Mouse (Mus musculus): ENCODE data around the gene Pip5kl1.
A peak's percentile ranks its signal among the peaks of the same experiment; 100 is the strongest.

The Pip5kl1 gene

DNA sequence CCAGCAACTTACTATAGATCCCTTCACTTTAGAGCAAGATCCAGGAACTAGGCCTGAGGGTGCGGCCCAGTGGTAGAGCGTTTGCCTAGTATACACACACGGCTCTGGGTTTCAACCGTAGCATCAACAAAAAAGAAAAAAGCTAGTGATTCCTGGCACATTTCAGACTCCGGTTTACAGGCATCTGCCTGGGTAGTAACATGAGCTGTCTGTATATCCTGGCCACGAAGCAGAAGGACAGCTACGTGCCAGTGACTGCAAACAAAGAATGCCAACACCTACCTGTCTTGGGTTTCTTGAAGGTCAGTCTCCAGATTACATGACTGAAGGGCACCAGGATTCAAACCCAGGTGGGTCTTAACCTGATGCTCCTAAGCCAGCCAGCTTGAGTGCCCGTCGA, 25.4 kb upstream of the Pip5kl1 start:
- no peak for DNase-seq

DNA sequence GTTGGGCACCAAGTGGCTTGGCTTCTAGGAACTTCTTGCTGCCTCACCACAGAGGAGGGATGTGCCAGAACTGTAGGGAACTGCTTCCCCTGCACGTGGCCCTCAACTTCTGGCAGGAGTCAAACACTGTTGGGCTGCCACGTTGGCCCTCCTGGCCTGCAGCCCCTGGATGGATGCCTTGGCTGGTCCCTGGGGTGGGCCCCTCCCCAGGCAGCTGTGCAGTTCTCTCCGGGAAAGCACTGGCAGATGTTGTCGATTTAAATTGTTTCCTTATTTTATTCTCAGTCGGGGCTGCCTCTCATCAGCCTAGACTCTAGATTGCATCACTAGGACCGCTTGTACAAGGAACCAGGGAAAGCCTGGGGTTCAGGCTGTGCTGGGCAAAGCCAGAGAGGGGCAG, 24.8 kb upstream of the Pip5kl1 start:
- DNase-seq = peak; percentile 40 to 77

DNA sequence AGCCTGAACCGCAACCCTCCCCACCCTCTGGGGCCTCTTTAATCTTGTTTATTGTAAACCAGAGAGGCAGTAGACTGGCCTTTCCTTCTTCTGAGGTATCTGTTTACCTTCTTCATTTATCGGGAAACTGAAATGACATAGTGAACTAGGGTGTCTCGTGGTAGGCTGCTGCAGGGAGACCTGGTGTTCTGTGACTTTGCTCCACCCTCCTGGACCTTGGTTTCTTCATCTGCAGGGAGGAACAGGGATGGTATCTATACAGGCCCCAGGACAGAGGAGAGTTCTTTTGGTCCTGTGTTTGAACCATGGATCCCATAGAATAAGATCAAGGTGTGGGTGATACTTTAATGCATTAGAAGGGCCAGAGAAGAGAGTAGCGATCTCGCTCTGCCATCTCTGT, 23.4 kb upstream of the Pip5kl1 start:
- DNase-seq = no peak

DNA sequence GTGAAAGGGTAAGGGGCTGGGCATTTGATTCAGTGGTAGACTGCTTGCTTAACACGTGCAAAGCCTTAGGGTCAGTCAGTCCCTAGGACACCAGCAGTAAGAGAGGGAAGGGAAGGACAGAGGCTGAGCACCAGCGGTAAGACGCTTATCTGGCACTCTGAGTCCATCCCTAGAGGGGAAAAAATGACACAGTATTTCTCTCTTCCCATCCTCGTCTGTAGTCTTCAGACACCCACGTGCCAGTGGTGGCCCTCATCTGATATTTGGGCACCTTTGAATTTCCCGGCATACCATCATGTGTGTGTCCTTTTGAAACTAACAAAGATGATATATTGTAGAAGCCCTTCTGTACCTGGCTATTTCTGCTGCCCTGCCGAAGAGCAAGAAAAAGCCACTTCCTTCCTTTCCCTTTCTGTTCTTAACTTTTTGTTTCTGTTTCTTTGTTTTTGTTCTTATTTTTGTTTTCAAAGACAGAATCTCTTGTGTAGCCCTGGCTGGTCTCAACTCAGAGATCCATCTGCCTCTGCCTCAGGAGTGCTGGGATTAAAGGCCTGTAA, 20.9 kb upstream of the Pip5kl1 start:
- DNase-seq = no peak

DNA sequence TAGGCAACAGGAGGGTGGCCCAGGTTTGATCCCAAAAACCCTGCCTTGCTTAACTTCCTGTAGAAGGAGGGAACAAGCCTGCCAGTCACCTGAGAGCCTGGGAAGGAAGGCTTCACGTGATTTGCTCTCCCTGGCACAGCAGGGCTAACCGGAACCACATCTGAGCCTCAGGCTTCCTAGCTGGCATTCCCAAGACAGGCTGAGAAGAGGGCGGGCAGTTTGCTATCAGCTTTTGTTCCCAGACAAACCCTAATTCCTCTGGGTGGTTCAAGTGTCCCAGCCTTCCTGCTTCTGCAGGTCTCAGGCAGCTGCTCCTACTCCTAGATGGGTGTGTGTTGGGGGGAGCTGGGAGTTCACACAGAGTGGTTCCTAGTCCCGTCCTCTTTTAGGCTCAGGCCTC, 19.1 kb upstream of the Pip5kl1 start:
- DNase-seq = peak; percentile 34 to 64

- no peak for DNase-seq
Measured at GRCm38 (mm10) chr2:32556019-32556418, 18.6 kb upstream of the Pip5kl1 start.

DNA sequence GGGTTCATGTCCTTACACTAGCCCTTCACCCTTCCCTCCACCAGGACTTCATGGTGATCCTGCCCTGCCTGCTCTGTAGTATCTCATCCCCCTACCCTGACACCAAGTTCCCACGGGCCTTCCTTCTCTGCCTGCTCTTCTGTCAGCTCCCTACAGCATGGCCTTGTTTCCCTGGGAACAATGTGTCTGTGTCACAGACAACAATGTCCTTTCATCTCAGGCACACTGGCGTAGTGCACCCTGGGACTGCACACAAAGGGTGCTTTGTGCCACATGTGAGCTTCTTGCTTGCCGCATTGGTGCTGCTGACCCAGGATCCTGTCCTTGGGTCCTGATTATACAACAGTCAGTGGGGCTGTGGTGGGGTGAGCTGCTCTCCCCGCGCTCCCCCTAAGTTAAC, 15.0 kb upstream of the Pip5kl1 start:
- DNase-seq = no peak

DNA sequence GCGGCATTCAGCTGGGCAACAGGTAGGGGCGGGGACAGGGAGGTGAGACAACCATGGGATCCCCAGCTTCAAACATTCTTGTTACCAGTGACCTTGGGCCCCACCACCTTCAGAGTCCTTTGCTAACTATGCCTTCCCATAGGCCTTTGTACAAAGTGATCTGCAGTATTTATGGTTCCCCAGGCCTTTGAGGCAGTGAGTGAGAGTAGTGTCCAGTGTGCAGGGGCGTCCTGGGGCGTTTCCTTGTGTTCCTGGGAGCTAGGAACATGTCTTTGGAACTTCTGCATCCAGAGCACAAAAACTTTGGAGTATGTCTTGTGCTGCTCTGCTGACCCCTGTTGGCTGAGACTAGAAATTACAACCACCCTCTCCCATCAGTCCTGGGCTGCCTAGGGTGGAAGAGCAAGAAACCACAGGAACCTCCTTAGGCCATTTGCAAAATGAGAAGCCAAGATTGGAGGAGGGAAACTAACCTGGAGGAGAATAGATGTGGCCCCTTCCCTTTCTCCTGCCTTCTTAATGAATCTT, 8.0 kb upstream of the Pip5kl1 start:
- peak; percentile 59 to 81 for DNase-seq

- DNase-seq = peak in 1 of 2 experiments; percentile 54
Measured at GRCm38 (mm10) chr2:32568149-32568548, 6.4 kb upstream of the Pip5kl1 start.

GRCm38 (mm10) chr2:32568941-32569340, 5.7 kb upstream of the Pip5kl1 start:
- DNase-seq = no peak

DNA sequence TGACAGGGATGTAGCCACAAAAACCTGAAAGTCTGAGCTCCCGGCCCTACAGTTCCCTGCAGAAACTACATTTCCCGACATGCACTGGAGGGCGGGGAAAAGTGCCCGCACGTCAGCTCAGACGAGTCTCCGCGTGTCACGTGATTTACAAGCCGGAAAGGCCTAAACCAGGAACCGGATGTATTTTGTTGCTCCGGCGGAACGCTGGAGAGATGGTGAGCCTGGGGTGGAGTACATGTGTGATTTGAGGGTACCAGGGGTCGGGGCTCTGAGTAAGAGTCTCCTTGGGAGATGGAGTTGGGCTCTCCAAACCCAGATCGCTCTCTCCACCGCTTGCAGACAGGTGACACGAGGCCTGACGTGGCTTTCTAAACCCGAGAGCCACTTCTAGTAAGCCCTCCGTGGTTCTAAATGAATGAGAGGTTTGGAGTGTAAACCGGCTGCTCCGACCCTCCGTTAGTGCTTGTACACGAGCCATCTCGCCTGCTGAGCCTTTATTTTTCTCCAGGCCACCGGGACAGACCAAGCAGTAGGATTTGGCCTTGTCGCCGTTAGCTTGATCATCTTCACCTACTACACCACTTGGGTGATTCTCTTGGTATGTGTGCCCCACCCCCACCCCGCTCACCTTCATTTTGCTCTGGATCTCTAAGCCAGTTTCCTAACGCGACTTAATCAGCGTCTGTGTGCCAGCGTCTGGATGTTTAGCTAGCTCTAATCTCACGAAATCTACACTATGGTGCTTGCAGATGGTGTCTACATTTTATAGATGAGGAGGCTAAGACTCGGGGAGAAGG, 3.7 kb upstream of the Pip5kl1 start, which contains the start of gene Dpm2:
Dpm2 (plus strand) TSS at position 161 of the 797 bp plus-strand sequence.
- DNase-seq = peak; percentile 91 to 93

DNA sequence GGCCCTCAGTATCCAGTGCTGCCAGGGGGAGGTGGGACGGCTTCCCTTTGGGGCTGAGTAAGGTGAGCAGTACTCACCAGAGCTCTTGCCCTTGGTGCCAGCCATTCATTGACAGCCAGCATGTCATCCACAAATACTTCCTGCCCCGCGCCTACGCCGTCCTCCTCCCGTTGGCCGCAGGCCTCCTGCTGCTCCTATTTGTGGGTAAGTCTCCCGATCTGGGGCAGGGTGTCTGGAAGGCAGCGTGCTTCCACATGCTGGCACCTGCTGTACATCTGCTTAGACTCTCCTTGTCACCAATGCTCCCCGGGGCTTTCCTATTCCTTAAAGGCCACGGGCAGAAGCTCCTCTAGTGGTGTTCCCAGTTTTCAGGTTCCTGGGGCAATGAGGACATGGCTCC, 2.4 kb upstream of the Pip5kl1 start:
- DNase-seq = no peak

- peak in 1 of 2 experiments; percentile 66 for DNase-seq
Measured at GRCm38 (mm10) chr2:32574901-32575585, 446 bp downstream of the Pip5kl1 start.

GRCm38 (mm10) chr2:32575586-32576160, 1.1 kb downstream of the Pip5kl1 start, which contains the start of gene 9430097D07Rik:
9430097D07Rik (minus strand) TSS chr2:32575684.
- DNase-seq = peak in 1 of 2 experiments; percentile 38

GRCm38 (mm10) chr2:32576532-32576931, 1.9 kb downstream of the Pip5kl1 start:
- DNase-seq = no peak

DNA sequence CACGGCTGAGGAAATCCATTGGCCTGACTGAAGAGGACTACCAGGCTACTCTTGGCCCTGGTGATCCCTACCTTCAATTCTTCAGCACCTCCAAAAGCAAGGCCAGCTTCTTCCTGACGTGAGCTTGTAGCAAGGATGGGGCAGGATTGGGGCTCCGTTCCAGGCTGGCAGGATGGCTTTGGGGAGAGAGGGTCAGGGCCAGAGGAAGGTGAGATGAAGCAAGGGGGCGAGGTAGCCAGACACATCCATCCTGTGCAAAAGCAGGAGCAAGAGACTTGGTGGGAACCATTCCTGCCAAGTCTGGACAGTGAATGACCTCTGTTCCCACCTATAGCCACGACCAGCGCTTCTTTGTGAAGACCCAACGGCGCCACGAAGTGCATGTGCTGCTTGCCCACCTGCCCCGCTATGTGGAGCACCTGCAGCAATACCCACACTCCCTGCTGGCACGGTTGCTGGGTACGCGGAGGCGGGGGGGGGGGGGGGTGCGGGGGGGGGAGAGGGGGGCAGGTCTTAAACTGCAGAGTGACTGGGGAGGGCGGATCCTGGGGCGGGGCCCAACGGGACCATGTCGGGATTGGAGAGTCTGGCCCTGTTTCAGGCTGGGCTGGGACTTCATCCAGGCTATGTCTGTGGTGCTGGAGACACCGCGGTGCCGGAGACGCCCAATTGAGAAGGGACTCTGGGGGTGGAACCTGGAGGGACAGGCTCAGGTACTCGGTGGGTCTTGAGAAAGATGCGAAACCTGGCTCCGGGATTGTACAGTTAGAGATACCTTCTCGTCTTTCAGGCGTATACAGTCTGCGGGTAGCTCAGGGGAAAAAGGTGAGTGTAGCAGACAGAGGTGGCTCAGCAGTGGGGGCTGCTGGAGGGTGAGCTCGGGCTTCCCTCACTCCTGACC, 3.8 kb downstream of the Pip5kl1 start:
- DNase-seq = peak; percentile 50 to 68

- DNase-seq = peak; percentile 71 to 78
Measured at GRCm38 (mm10) chr2:32581450-32582095, 7.0 kb downstream of the Pip5kl1 start.

GRCm38 (mm10) chr2:32582830-32583799, 8.5 kb downstream of the Pip5kl1 start:
- DNase-seq = peak; percentile 77 to 88

GRCm38 (mm10) chr2:32585149-32585714, 10.6 kb downstream of the Pip5kl1 start:
- no peak for DNase-seq

DNA sequence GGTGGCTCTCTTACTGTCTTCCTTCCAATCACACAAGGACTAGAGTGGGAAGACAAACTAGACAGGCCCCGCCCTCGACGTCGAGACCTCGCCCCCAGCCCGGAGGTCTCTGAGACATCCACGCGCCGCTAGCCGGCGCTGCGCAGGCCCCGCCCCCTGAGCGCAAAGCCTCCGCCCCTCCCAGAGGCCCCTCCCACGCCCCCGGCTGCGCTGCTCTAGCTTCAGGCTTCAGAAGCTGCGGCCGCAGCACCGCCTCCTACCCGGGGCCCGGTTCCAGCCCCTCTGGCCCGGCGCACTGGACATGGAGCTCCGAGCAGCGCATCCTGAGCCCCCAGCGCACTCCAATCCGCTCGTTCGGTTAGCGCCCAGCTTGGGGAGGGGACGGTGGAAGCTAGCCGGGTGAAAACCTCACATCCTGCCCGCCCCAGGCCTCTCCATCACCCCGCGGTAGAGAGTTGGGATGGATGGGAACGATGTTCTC, 12.3 kb downstream of the Pip5kl1 start, which contains the start of gene St6galnac4:
St6galnac4 (plus strand) TSS at position 225 of the 481 bp plus-strand sequence.
- DNase-seq = peak; percentile 94 to 95

Measured in lung, postnatal 4 days (tissue).